Mouse (Mus musculus): ENCODE measurements around the gene Smim13. TPM values are rescaled to one million over a fixed set of nuclear protein-coding genes. Genes with fewer than 3 reads are reported as not detected.

Smim13 gene
- total RNA-seq, 2 experiments from 2014 or later = 9.9 to 12.4 TPM

- ATAC-seq (ENCODE audit: poor library complexity, severe bottlenecking) = no peak
Measured at GRCm38 (mm10) chr13:41280696-41281095, 31.1 kb downstream of the Smim13 start.

GRCm38 (mm10) chr13:41283256-41283655 is 33.6 kb downstream of the Smim13 start:
- peak; percentile 59 for ATAC-seq (ENCODE audit: poor library complexity, severe bottlenecking)

GRCm38 (mm10) chr13:41285448-41285847 is 35.8 kb downstream of the Smim13 start:
- ATAC-seq (ENCODE audit: poor library complexity, severe bottlenecking) = no peak

GRCm38 (mm10) chr13:41286285-41286684 is 36.6 kb downstream of the Smim13 start:
- ATAC-seq (ENCODE audit: poor library complexity, severe bottlenecking) = no peak

GRCm38 (mm10) chr13:41291466-41291974 is 41.9 kb downstream of the Smim13 start:
- ATAC-seq (ENCODE audit: poor library complexity, severe bottlenecking) = no peak

GRCm38 (mm10) chr13:41293595-41293994 is 44.0 kb downstream of the Smim13 start:
- ATAC-seq (ENCODE audit: poor library complexity, severe bottlenecking) = no peak

- ATAC-seq (ENCODE audit: poor library complexity, severe bottlenecking) = no peak
Measured at GRCm38 (mm10) chr13:41295886-41296285, 46.2 kb downstream of the Smim13 start.

- ATAC-seq (ENCODE audit: poor library complexity, severe bottlenecking) = no peak
Measured at GRCm38 (mm10) chr13:41296396-41296795, 46.8 kb downstream of the Smim13 start.

GRCm38 (mm10) chr13:41298533-41298932 is 48.9 kb downstream of the Smim13 start:
- ATAC-seq (ENCODE audit: poor library complexity, severe bottlenecking) = no peak

GRCm38 (mm10) chr13:41298996-41299395 is 49.4 kb downstream of the Smim13 start:
- ATAC-seq (ENCODE audit: poor library complexity, severe bottlenecking) = no peak

- ATAC-seq (ENCODE audit: poor library complexity, severe bottlenecking) = no peak
Measured at GRCm38 (mm10) chr13:41300037-41300436, 50.4 kb downstream of the Smim13 start.

- ATAC-seq (ENCODE audit: poor library complexity, severe bottlenecking) = peak; percentile 98
Measured at GRCm38 (mm10) chr13:41302716-41303115, 53.1 kb downstream of the Smim13 start.

GRCm38 (mm10) chr13:41320749-41321148 is 71.1 kb downstream of the Smim13 start:
- no peak for ATAC-seq (ENCODE audit: poor library complexity, severe bottlenecking)

GRCm38 (mm10) chr13:41321433-41321832 is 71.8 kb downstream of the Smim13 start:
- ATAC-seq (ENCODE audit: poor library complexity, severe bottlenecking) = no peak

GRCm38 (mm10) chr13:41324631-41325030 is 75.0 kb downstream of the Smim13 start:
- ATAC-seq (ENCODE audit: poor library complexity, severe bottlenecking) = no peak

GRCm38 (mm10) chr13:41325346-41325745 is 75.7 kb downstream of the Smim13 start:
- no peak for ATAC-seq (ENCODE audit: poor library complexity, severe bottlenecking)

GRCm38 (mm10) chr13:41326134-41326533 is 76.5 kb downstream of the Smim13 start:
- ATAC-seq (ENCODE audit: poor library complexity, severe bottlenecking) = no peak

Other genes with a start within 250 kb of the Smim13 start
- gene Pak1ip1, start 248.8 kb upstream of the Smim13 start, total RNA-seq (2015) = 50.2 and 50.7 TPM in 2 replicates
- 73.0 and 80.1 TPM in 2 replicates for gene Pak1ip1, start 248.8 kb upstream of the Smim13 start, total RNA-seq (2017)
- 208 and 221 TPM in 2 replicates for gene Tmem14c, start 233.6 kb upstream of the Smim13 start, total RNA-seq (2015)
- 112 and 125 TPM in 2 replicates for gene Tmem14c, start 233.6 kb upstream of the Smim13 start, total RNA-seq (2017)
- gene Mak, start 170.1 kb upstream of the Smim13 start, total RNA-seq (2015) = 0.23 and 0.27 TPM in 2 replicates
- 0.22 and 0.41 TPM in 2 replicates for gene Mak, start 170.1 kb upstream of the Smim13 start, total RNA-seq (2017)
- gene Gcm2, start 138.8 kb upstream of the Smim13 start, total RNA-seq (2015) = not detected in 2 replicates
- 0.26 TPM in 1 of 2 replicates, not detected in the other for gene Gcm2, start 138.8 kb upstream of the Smim13 start, total RNA-seq (2017)
- gene Sycp2l, start 135.5 kb upstream of the Smim13 start, total RNA-seq (2015) = not detected in 2 replicates
- not detected in 2 replicates for gene Sycp2l, start 135.5 kb upstream of the Smim13 start, total RNA-seq (2017)
- gene Elovl2, start 29.4 kb upstream of the Smim13 start, total RNA-seq (2015) = not detected in 2 replicates
- gene Elovl2, start 29.4 kb upstream of the Smim13 start, total RNA-seq (2017) = not detected in 2 replicates
- gene Gm17364, start 24.1 kb downstream of the Smim13 start, total RNA-seq (2015) = not detected in 2 replicates
- gene Gm17364, start 24.1 kb downstream of the Smim13 start, total RNA-seq (2017) = not detected in 2 replicates
- gene Nedd9, start 237.5 kb downstream of the Smim13 start, total RNA-seq (2015) = 50.6 and 64.3 TPM in 2 replicates
- 74.0 and 85.5 TPM in 2 replicates for gene Nedd9, start 237.5 kb downstream of the Smim13 start, total RNA-seq (2017)

Data from megakaryocyte, adult 5-6 weeks (primary cell).